Mouse (Mus musculus) retina, postnatal 1 day (tissue): ENCODE data around the gene Dusp3.

ENCODE experiments used
- DNase-seq: peaks from one replicate; pipeline ENCODE4 v3.0.0-alpha.2; 2012

Gene Dusp3

GRCm38 (mm10) chr11:101986913-101987312 is at the start of gene Dusp3:
TSS of gene Dusp3 (minus strand) at chr11:101987013.
- no peak for DNase-seq

GRCm38 (mm10) chr11:102036336-102036735 is 49.5 kb upstream of the Dusp3 start:
- no peak for DNase-seq

GRCm38 (mm10) chr11:102035456-102035960 is 48.7 kb upstream of the Dusp3 start:
- DNase-seq, result no peak

GRCm38 (mm10) chr11:102034887-102035286 is 48.1 kb upstream of the Dusp3 start:
- DNase-seq, result peak; percentile 37

GRCm38 (mm10) chr11:102033055-102033591 is 46.3 kb upstream of the Dusp3 start:
- DNase-seq, result no peak

GRCm38 (mm10) chr11:102031149-102031548 is 44.3 kb upstream of the Dusp3 start:
- no peak for DNase-seq

- peak; percentile 69 for DNase-seq
These were observed 43.2 kb upstream of the Dusp3 start for GRCm38 (mm10) chr11:102029966-102030365.

- no peak for DNase-seq
These were observed 42.5 kb upstream of the Dusp3 start for GRCm38 (mm10) chr11:102029304-102029703.

GRCm38 (mm10) chr11:102028087-102028816 is 41.4 kb upstream of the Dusp3 start, which contains the start of gene Mpp3:
TSS of gene Mpp3 (minus strand) at chr11:102028461.
- no peak for DNase-seq

GRCm38 (mm10) chr11:102027361-102028017 is 40.7 kb upstream of the Dusp3 start:
- DNase-seq, result peak; percentile 57

GRCm38 (mm10) chr11:102026694-102027360 is 40.0 kb upstream of the Dusp3 start:
- peak; percentile 96 for DNase-seq

- DNase-seq, result no peak
These were observed 39.3 kb upstream of the Dusp3 start for GRCm38 (mm10) chr11:102025991-102026660.

- no peak for DNase-seq
These were observed 38.5 kb upstream of the Dusp3 start for GRCm38 (mm10) chr11:102025354-102025753.

GRCm38 (mm10) chr11:102024875-102025274 is 38.1 kb upstream of the Dusp3 start:
- DNase-seq, result no peak

- no peak for DNase-seq
These were observed 37.4 kb upstream of the Dusp3 start for GRCm38 (mm10) chr11:102024084-102024758.

GRCm38 (mm10) chr11:102023406-102023805 is 36.6 kb upstream of the Dusp3 start:
- no peak for DNase-seq

- no peak for DNase-seq
These were observed 34.4 kb upstream of the Dusp3 start for GRCm38 (mm10) chr11:102021196-102021595.

- peak; percentile 51 for DNase-seq
These were observed 32.9 kb upstream of the Dusp3 start for GRCm38 (mm10) chr11:102019736-102020135.

- DNase-seq, result no peak
These were observed 29.3 kb upstream of the Dusp3 start for GRCm38 (mm10) chr11:102016136-102016535.

GRCm38 (mm10) chr11:102015472-102015871 is 28.7 kb upstream of the Dusp3 start:
- DNase-seq, result no peak

- DNase-seq, result no peak
These were observed 26.4 kb upstream of the Dusp3 start for GRCm38 (mm10) chr11:102013201-102013600.

GRCm38 (mm10) chr11:102011510-102011909 is 24.7 kb upstream of the Dusp3 start:
- no peak for DNase-seq
